Mouse (Mus musculus) E14TG2a.4 (cell line): ENCODE data around the gene Rflna.

ENCODE experiments used
- H3K27me3 ChIP-seq: 2 replicates; pipeline ENCODE4 v1.6.1; 2014; ENCODE audit warnings: low read length, control low read depth; ENCODE audit not compliant: insufficient read depth
- H3K36me3 ChIP-seq: 2 replicates; pipeline ENCODE4 v1.6.1; 2014; ENCODE audit warnings: low read length, control low read depth; ENCODE audit not compliant: insufficient read depth
- H3K4me1 ChIP-seq: replicated peaks from 2 replicates; pipeline ENCODE4 v1.6.1; 2014; ENCODE audit warnings: low read depth, low read length, control low read depth
- H3K4me3 ChIP-seq: replicated peaks from 2 replicates; pipeline ENCODE4 v1.5.1; 2014; ENCODE audit warnings: mild to moderate bottlenecking, low read length
- H3K9me3 ChIP-seq: 2 replicates; pipeline ENCODE4 v1.6.1; 2014; ENCODE audit warnings: low read length, control low read depth
- CTCF ChIP-seq: conservative IDR thresholded peaks from 2 replicates; pipeline ENCODE4 v1.5.1; 2014; ENCODE audit warnings: low read length
- NANOG ChIP-seq: IDR thresholded peaks from 2 replicates; pipeline ENCODE4 v1.6.1; 2014; ENCODE audit warnings: borderline replicate concordance, low read length, mixed read lengths
- POU5F1 ChIP-seq: IDR thresholded peaks from 2 replicates; pipeline ENCODE4 v1.6.1; 2014; ENCODE audit warnings: low read length, borderline replicate concordance

The Rflna gene

GRCm38 (mm10) chr5:124966622-124967332 lies 36.2 kb upstream of the Rflna start:
- H3K4me3 ChIP-seq: no peak overlapping the region
- H3K36me3 ChIP-seq: no peaks in the 10 kb centered on the region
- H3K9me3 ChIP-seq: no peaks in the 10 kb centered on the region
- H3K27me3 ChIP-seq: no peaks in the 10 kb centered on the region; the same call in 1 of the 2 replicates
- H3K4me1 ChIP-seq: no peaks in the 10 kb centered on the region
- no peak for TF ChIP-seq NANOG
- TF ChIP-seq POU5F1: no peak
- no peak for TF ChIP-seq CTCF

- Histone ChIP-seq H3K27me3 (no peaks in the 10 kb centered on the region), H3K4me1 (no peaks in the 10 kb centered on the region), H3K9me3 (no peaks in the 10 kb centered on the region), H3K36me3 (no peaks in the 10 kb centered on the region), H3K4me3 (no peak overlapping the region)
- TF ChIP-seq CTCF: no peak
- TF ChIP-seq POU5F1: no peak
- TF ChIP-seq NANOG: no peak
Measured at GRCm38 (mm10) chr5:124969790-124970189, 33.2 kb upstream of the Rflna start.

- no peak overlapping the region for H3K4me3 ChIP-seq
- no peaks in the 10 kb centered on the region for H3K4me1 ChIP-seq
- H3K36me3 ChIP-seq: no peaks in the 10 kb centered on the region
- H3K27me3 ChIP-seq: no peaks in the 10 kb centered on the region
- H3K9me3 ChIP-seq: peaks cover 10% of the 10 kb centered on the region
- TF ChIP-seq CTCF: peak; percentile 67
- no peak for TF ChIP-seq POU5F1
Measured at GRCm38 (mm10) chr5:124986222-124986621, 16.8 kb upstream of the Rflna start.

- H3K27me3 ChIP-seq: no peaks in the 10 kb centered on the region
- no peaks in the 10 kb centered on the region for H3K36me3 ChIP-seq
- H3K4me1 ChIP-seq: no peaks in the 10 kb centered on the region
- peaks cover 10% of the 10 kb centered on the region for H3K9me3 ChIP-seq
- TF ChIP-seq POU5F1 (no peak), NANOG (no peak), CTCF (no peak)
- H3K4me3 ChIP-seq: no peak overlapping the region
Measured at GRCm38 (mm10) chr5:124986656-124987055, 16.4 kb upstream of the Rflna start.

GRCm38 (mm10) chr5:124989724-124990123 lies 13.3 kb upstream of the Rflna start:
- no peaks in the 10 kb centered on the region for H3K36me3 ChIP-seq
- no peak for TF ChIP-seq CTCF
- no peak for TF ChIP-seq NANOG
- no peak for TF ChIP-seq POU5F1
- peaks cover 22% of the 10 kb centered on the region for H3K27me3 ChIP-seq
- peaks cover 14% of the 10 kb centered on the region for H3K4me1 ChIP-seq
- no peaks in the 10 kb centered on the region for H3K9me3 ChIP-seq
- no peak overlapping the region for H3K4me3 ChIP-seq

- TF ChIP-seq CTCF (no peak), POU5F1 (no peak), NANOG (no peak)
- H3K4me3 ChIP-seq: no peak overlapping the region
- H3K4me1 ChIP-seq: peaks cover 14% of the 10 kb centered on the region
- H3K27me3 ChIP-seq: peaks cover 22% of the 10 kb centered on the region
- no peaks in the 10 kb centered on the region for H3K9me3 ChIP-seq
- no peaks in the 10 kb centered on the region for H3K36me3 ChIP-seq
Measured at GRCm38 (mm10) chr5:124992323-124992722, 10.7 kb upstream of the Rflna start.

GRCm38 (mm10) chr5:124992891-124993290 lies 10.1 kb upstream of the Rflna start:
- Histone ChIP-seq H3K27me3 (peaks cover 22% of the 10 kb centered on the region), H3K4me3 (no peak overlapping the region), H3K9me3 (no peaks in the 10 kb centered on the region), H3K36me3 (no peaks in the 10 kb centered on the region), H3K4me1 (peaks cover 14% of the 10 kb centered on the region)
- TF ChIP-seq NANOG: no peak
- TF ChIP-seq POU5F1: no peak
- no peak for TF ChIP-seq CTCF

GRCm38 (mm10) chr5:124996816-124997215 lies 6.2 kb upstream of the Rflna start:
- TF ChIP-seq CTCF: no peak
- TF ChIP-seq POU5F1: no peak
- no peak for TF ChIP-seq NANOG
- Histone ChIP-seq H3K36me3 (no peaks in the 10 kb centered on the region), H3K4me3 (no peak overlapping the region), H3K27me3 (peaks cover 30% of the 10 kb centered on the region), H3K4me1 (peaks cover 14% of the 10 kb centered on the region), H3K9me3 (no peaks in the 10 kb centered on the region)

GRCm38 (mm10) chr5:124997913-124998312 lies 5.1 kb upstream of the Rflna start:
- H3K9me3 ChIP-seq: no peaks in the 10 kb centered on the region
- H3K27me3 ChIP-seq: peaks cover 27% of the 10 kb centered on the region
- H3K4me1 ChIP-seq: peaks cover 9% of the 10 kb centered on the region
- TF ChIP-seq POU5F1: no peak
- no peaks in the 10 kb centered on the region for H3K36me3 ChIP-seq
- H3K4me3 ChIP-seq: no peak overlapping the region
